Mouse (Mus musculus): ENCODE measurements around the gene Pnpla3.

Gene Pnpla3

GRCm38 (mm10) chr15:84217969-84218782 lies 50.5 kb downstream of the Pnpla3 start:
- no peak for DNase-seq (ENCODE audit: low spot score)

GRCm38 (mm10) chr15:84218783-84219271 lies 51.2 kb downstream of the Pnpla3 start:
- no peak for DNase-seq (ENCODE audit: low spot score)

GRCm38 (mm10) chr15:84221539-84221938 lies 53.9 kb downstream of the Pnpla3 start:
- DNase-seq (ENCODE audit: low spot score), result no peak

GRCm38 (mm10) chr15:84223423-84223822 lies 55.8 kb downstream of the Pnpla3 start:
- no peak for DNase-seq (ENCODE audit: low spot score)

- no peak for DNase-seq (ENCODE audit: low spot score)
Measured at GRCm38 (mm10) chr15:84224779-84225178, 57.1 kb downstream of the Pnpla3 start.

- DNase-seq (ENCODE audit: low spot score), result no peak
Measured at GRCm38 (mm10) chr15:84226918-84227317, 59.3 kb downstream of the Pnpla3 start.

- DNase-seq (ENCODE audit: low spot score), result no peak
Measured at GRCm38 (mm10) chr15:84230661-84231060, 63.0 kb downstream of the Pnpla3 start.

- no peak for DNase-seq (ENCODE audit: low spot score)
Measured at GRCm38 (mm10) chr15:84231113-84231712, 63.6 kb downstream of the Pnpla3 start.

- DNase-seq (ENCODE audit: low spot score), result peak; percentile 63
Measured at GRCm38 (mm10) chr15:84231721-84232561, 64.3 kb downstream of the Pnpla3 start, which contains the start of gene Parvb. Gene Parvb (plus strand): TSS chr15:84232043.

- no peak for DNase-seq (ENCODE audit: low spot score)
Measured at GRCm38 (mm10) chr15:84232609-84233008, 65.0 kb downstream of the Pnpla3 start.

- DNase-seq (ENCODE audit: low spot score), result no peak
Measured at GRCm38 (mm10) chr15:84234794-84235581, 67.4 kb downstream of the Pnpla3 start.

GRCm38 (mm10) chr15:84235646-84236045 lies 68.0 kb downstream of the Pnpla3 start:
- no peak for DNase-seq (ENCODE audit: low spot score)

Data from testis, postnatal 10 days (tissue).